Mouse (Mus musculus) MEL (cell line): ENCODE measurements around the gene 1110017D15Rik.

ENCODE experiments used
- CTCF ChIP-seq, 3 experiments: IDR thresholded peaks in 2 of 3; conservative IDR thresholded peaks in 1 of 3; 2 replicates each; pipeline ENCODE4 v1.5.1; 2011 to 2012; ENCODE audit warnings: low read length in 3 of 3, low read depth in 2 of 3, mild to moderate bottlenecking in 2 of 3, improper control_type of control experiment in 1 of 3, inconsistent platforms in 1 of 3, mixed read lengths in 1 of 3, moderate library complexity in 1 of 3; ENCODE audit not compliant: control insufficient read depth in 1 of 3, insufficient read depth in 1 of 3, poor library complexity in 1 of 3, severe bottlenecking in 1 of 3
- POLR2A ChIP-seq, 2 experiments: IDR thresholded peaks; 2 replicates each; pipeline ENCODE4 v1.6.1; 2011 to 2012; ENCODE audit warnings: low read length in 2 of 2, mild to moderate bottlenecking in 2 of 2, control low read depth in 1 of 2, improper control_type of control experiment in 1 of 2, low read depth in 1 of 2, moderate library complexity in 1 of 2; ENCODE audit not compliant: control insufficient read depth in 1 of 2, insufficient read depth in 1 of 2, poor library complexity in 1 of 2
- USF2 ChIP-seq, 2 experiments: IDR thresholded peaks; 2 replicates each; pipeline ENCODE4 v1.6.1; 2011 to 2012; ENCODE audit warnings: improper control_type of control experiment in 2 of 2, low read length in 2 of 2, borderline replicate concordance in 1 of 2, inconsistent platforms in 1 of 2, low read depth in 1 of 2, mild to moderate bottlenecking in 1 of 2; ENCODE audit not compliant: insufficient read depth in 1 of 2
- ZC3H11A ChIP-seq: IDR thresholded peaks from 2 replicates; pipeline ENCODE4 v1.6.1; 2012; ENCODE audit warnings: low read depth, mild to moderate bottlenecking, inconsistent platforms, low read length, improper control_type of control experiment

GRCm38 (mm10) chr4:41522788-41523187 lies 5.7 kb upstream of the 1110017D15Rik start:
- TF ChIP-seq CTCF (IDR thresholded peaks at IDR 0.05 in 2 of 3, conservative IDR thresholded peaks at IDR 0.05 in 1 of 3; ENCODE audit: control insufficient read depth in 1 of 3, insufficient read depth in 1 of 3, low read depth in 2 of 3, low read length in 3 of 3, poor library complexity in 1 of 3, severe bottlenecking in 1 of 3) (peak; percentile 32 to 89 (median 87)), POLR2A (IDR thresholded peaks at IDR 0.05; ENCODE audit: control insufficient read depth in 1 of 2, insufficient read depth in 1 of 2, low read depth in 1 of 2, low read length in 2 of 2, poor library complexity in 1 of 2) (no peak), ZC3H11A (peak; percentile 67), USF2 (IDR thresholded peaks at IDR 0.05; ENCODE audit: borderline replicate concordance in 1 of 2, insufficient read depth in 1 of 2, low read depth in 1 of 2, low read length in 2 of 2) (no peak)
